Mouse (Mus musculus) kidney, postnatal 0 days (tissue): ENCODE data around the gene Ppp1r16b. TPM values are rescaled to one million over a fixed set of nuclear protein-coding genes. Genes with fewer than 3 reads are reported as not detected.

Experiments used
- ATAC-seq: fragments of 200-750 bp; cut with Nextera tagmentation; replicated peaks from 2 replicates; pipeline ENCODE4 v1.8.0; 2017; ENCODE audit warnings: low read depth, moderate number of reproducible peaks, moderate TSS enrichment, moderate library complexity; ENCODE audit not compliant: low FRiP score
- DNase-seq: peaks from one replicate; pipeline ENCODE4 v3.0.0-alpha.2; 2016; ENCODE audit warnings: low spot score
- H3K27ac ChIP-seq: fragments of 300-500 bp; sonication (generic); 2 replicates; pipeline ENCODE4 v1.5.1; 2014; ENCODE audit warnings: mild to moderate bottlenecking
- H3K27me3 ChIP-seq: fragments of 300-500 bp; sonication (generic); 2 replicates; pipeline ENCODE4 v1.6.1; 2014; ENCODE audit warnings: low read length, mixed read lengths; ENCODE audit not compliant: insufficient read depth
- H3K36me3 ChIP-seq: fragments of 300-500 bp; sonication (generic); 2 replicates; pipeline ENCODE4 v1.6.1; 2014; ENCODE audit warnings: low read length, mixed read lengths; ENCODE audit not compliant: insufficient read depth
- H3K4me1 ChIP-seq: fragments of 300-500 bp; sonication (generic); replicated peaks from 2 replicates; pipeline ENCODE4 v1.6.1; 2014; ENCODE audit warnings: antibody characterized with exemption, low read length, mixed read lengths; ENCODE audit not compliant: insufficient read depth
- H3K4me2 ChIP-seq: fragments of 300-500 bp; sonication (generic); 2 replicates; pipeline ENCODE4 v1.6.1; 2014; ENCODE audit warnings: mild to moderate bottlenecking, low read length, moderate library complexity, mixed read lengths
- H3K4me3 ChIP-seq: fragments of 300-500 bp; sonication (generic); replicated peaks from 2 replicates; pipeline ENCODE4 v1.5.1; 2014; ENCODE audit warnings: low read depth, low read length
- H3K9ac ChIP-seq: fragments of 300-500 bp; sonication (generic); 2 replicates; pipeline ENCODE4 v1.6.1; 2014; ENCODE audit warnings: low read depth, low read length
- H3K9me3 ChIP-seq: fragments of 300-500 bp; sonication (generic); replicated peaks from 2 replicates; pipeline ENCODE4 v1.6.1; 2016; ENCODE audit warnings: low read length, inconsistent platforms, mixed read lengths
- CTCF ChIP-seq: IDR thresholded peaks from 2 replicates; pipeline ENCODE4 v1.5.1; 2016; ENCODE audit warnings: antibody characterized with exemption, low read depth, mild to moderate bottlenecking, moderate library complexity
- WGBS: fragments of 180-500 bp; shearing (Covaris S2); extraction: QIAGEN DNeasy Blood & Tissue Kit; methylation state at CpG from one replicate; pipeline ENCODE4 v1.1.7; 2014; 5-methylcytosine and 5-hydroxymethylcytosine counted together
- polyA plus RNA-seq: library from polyadenylated mRNA; unstranded; fragments of >200 nt; fragmentation: Nextera tagmentation; extraction: Ambion mirVana; gene quantifications from 2 replicates; pipeline ENCODE4 v1.2.1, GENCODE M21; 2015

Ppp1r16b gene
- polyA plus RNA-seq, 1 experiment from 2014 or later: 10.1 TPM

DNA sequence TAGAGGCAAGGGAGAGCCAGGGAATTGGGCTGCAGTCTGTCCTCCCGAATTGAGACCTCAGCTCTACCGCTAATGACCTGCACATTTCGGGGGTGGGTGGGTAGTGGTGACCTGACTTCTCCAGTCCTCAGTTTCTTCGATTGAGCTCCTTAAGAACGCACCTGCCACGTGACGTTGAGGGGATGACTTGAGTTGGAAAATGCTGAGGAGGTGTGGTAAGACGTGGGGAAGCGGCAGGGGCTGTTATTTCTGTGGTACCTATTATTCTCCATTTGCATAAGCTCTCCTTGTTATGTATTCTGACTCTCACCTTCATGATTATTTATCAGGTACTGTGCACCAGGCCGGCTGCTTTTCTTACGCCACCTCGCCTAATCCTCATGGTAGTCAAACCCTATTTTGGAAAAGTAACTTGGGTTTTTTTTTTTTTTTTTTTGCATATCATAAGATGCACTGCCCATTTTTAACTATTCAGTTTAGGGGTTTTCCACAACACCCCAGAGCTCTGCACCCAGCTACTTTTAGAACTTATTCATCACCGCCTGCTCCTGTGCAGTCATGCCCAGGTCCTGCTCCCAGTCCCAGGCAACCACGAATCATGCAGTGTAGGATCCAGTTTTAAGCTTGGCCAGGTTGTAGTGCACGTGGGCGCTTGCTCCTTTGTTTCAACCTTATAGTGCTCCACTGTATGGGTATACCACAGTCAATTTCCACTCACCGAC lies 35.5 kb downstream of the Ppp1r16b start:
- no peak for ATAC-seq
- Histone ChIP-seq H3K9ac (no peak overlapping the region), H3K27ac (no peak overlapping the region), H3K4me3 (no peak overlapping the region), H3K36me3 (no peaks in the 10 kb centered on the region), H3K9me3 (no peaks in the 10 kb centered on the region), H3K4me2 (no peak overlapping the region), H3K27me3 (no peaks in the 10 kb centered on the region), H3K4me1 (no peaks in the 10 kb centered on the region)
- no peak for DNase-seq
- WGBS: 85% methylated on average over 17 of the region's 17 CpGs
- no peak for TF ChIP-seq CTCF

GRCm38 (mm10) chr2:158701505-158701904 lies 36.3 kb downstream of the Ppp1r16b start:
- Histone ChIP-seq H3K9ac (no peak overlapping the region), H3K27me3 (no peaks in the 10 kb centered on the region), H3K4me2 (no peak overlapping the region), H3K27ac (no peak overlapping the region; the same call in 1 of the 2 replicates), H3K9me3 (no peaks in the 10 kb centered on the region), H3K36me3 (no peaks in the 10 kb centered on the region), H3K4me3 (no peak overlapping the region), H3K4me1 (no peaks in the 10 kb centered on the region)
- TF ChIP-seq CTCF: no peak
- 90% methylated on average over 9 of the region's 9 CpGs for WGBS
- no peak for DNase-seq
- ATAC-seq: no peak

- no peak for ATAC-seq
These were observed 37.0 kb downstream of the Ppp1r16b start for GRCm38 (mm10) chr2:158702176-158702575.

GRCm38 (mm10) chr2:158704720-158705119 lies 39.5 kb downstream of the Ppp1r16b start:
- no peak overlapping the region for H3K9ac ChIP-seq
- DNase-seq (no peak), ATAC-seq (no peak)
- no peak overlapping the region for H3K4me2 ChIP-seq
- H3K36me3 ChIP-seq: no peaks in the 10 kb centered on the region
- H3K9me3 ChIP-seq: no peaks in the 10 kb centered on the region
- H3K4me3 ChIP-seq: no peak overlapping the region
- 77% methylated on average over 3 of the region's 3 CpGs for WGBS
- no peaks in the 10 kb centered on the region for H3K27me3 ChIP-seq
- peak; percentile 37; the same call in 1 of the 2 replicates for TF ChIP-seq CTCF
- H3K4me1 ChIP-seq: no peaks in the 10 kb centered on the region
- H3K27ac ChIP-seq: no peak overlapping the region

More at GRCm38 (mm10) chr2:158702176-158702575, 37.0 kb downstream of the Ppp1r16b start:
- no peaks in the 10 kb centered on the region for H3K27me3 ChIP-seq
- H3K4me3 ChIP-seq: no peak overlapping the region
- H3K4me2 ChIP-seq: no peak overlapping the region
- H3K9ac ChIP-seq: no peak overlapping the region
- TF ChIP-seq CTCF: no peak
- DNase-seq: no peak
- no peaks in the 10 kb centered on the region for H3K9me3 ChIP-seq
- H3K27ac ChIP-seq: no peak overlapping the region
- H3K36me3 ChIP-seq: no peaks in the 10 kb centered on the region
- WGBS: 76% methylated on average over 5 of the region's 5 CpGs
- H3K4me1 ChIP-seq: no peaks in the 10 kb centered on the region

DNA sequence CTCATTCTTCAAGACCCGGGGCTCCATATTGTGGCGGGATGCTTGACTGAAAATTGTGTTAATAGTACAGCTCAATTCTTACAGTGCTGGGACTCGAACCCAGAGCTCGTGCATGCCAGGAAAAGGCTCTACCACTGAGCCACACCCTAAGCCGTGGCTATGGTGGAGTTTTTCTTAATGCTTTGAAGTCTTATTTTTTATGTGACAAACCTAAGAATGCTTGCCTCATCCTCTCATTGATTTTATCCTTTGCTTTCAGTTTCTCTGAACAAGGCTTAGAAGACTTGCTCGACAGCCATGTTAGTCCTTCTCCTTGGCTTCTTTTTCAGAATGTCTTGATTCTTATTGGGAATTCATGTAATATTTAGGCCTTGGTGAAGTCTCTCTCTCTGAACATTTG lies 40.3 kb downstream of the Ppp1r16b start:
- ATAC-seq (no peak), DNase-seq (no peak)
- WGBS: 85% methylated on average over 6 of the region's 6 CpGs
- H3K27me3 ChIP-seq: no peaks in the 10 kb centered on the region
- no peaks in the 10 kb centered on the region for H3K9me3 ChIP-seq
- no peak for TF ChIP-seq CTCF
- H3K4me2 ChIP-seq: no peak overlapping the region
- H3K4me3 ChIP-seq: no peak overlapping the region
- no peak overlapping the region for H3K9ac ChIP-seq
- H3K4me1 ChIP-seq: no peaks in the 10 kb centered on the region
- H3K36me3 ChIP-seq: no peaks in the 10 kb centered on the region
- H3K27ac ChIP-seq: no peak overlapping the region

GRCm38 (mm10) chr2:158706704-158707408 lies 41.7 kb downstream of the Ppp1r16b start:
- no peak for TF ChIP-seq CTCF
- Histone ChIP-seq H3K36me3 (no peaks in the 10 kb centered on the region), H3K9ac (no peak overlapping the region), H3K4me3 (no peak overlapping the region), H3K27me3 (no peaks in the 10 kb centered on the region), H3K4me2 (no peak overlapping the region), H3K4me1 (no peaks in the 10 kb centered on the region), H3K27ac (no peak overlapping the region), H3K9me3 (no peaks in the 10 kb centered on the region)
- no peak for ATAC-seq
- DNase-seq: no peak
- WGBS: 87% methylated on average over 10 of the region's 10 CpGs
